Mouse (Mus musculus): ENCODE results near the gene Foxp1.

- TF ChIP-seq MYOG (IDR thresholded peaks at IDR 0.05; ENCODE audit: control insufficient read depth in 1 of 3, insufficient read depth in 1 of 3, insufficient read length in 2 of 3, low read depth in 2 of 3) (no peak), TCF12 (IDR thresholded peaks at IDR 0.05; ENCODE audit: insufficient read depth, poor library complexity, severe bottlenecking) (no peak), POLR2A (IDR thresholded peaks at IDR 0.05; ENCODE audit: insufficient read length, low read depth) (no peak), POLR2AphosphoS2 (IDR thresholded peaks at IDR 0.05; ENCODE audit: insufficient read length, low read depth) (no peak), SRF (IDR thresholded peaks at IDR 0.05; ENCODE audit: control insufficient read depth, insufficient read length, low read depth) (no peak), E2F4 (IDR thresholded peaks at IDR 0.05; ENCODE audit: insufficient read depth) (no peak), TCF3 (IDR thresholded peaks at IDR 0.05; ENCODE audit: insufficient read length, low read depth) (no peak), MAX (IDR thresholded peaks at IDR 0.05; ENCODE audit: low read depth) (no peak)
Observed at GRCm38 (mm10) chr6:99375376-99375775, 147.1 kb downstream of the Foxp1 start.
